In genomic region chr5:31288655-31289054, GRCm38 (mm10) we compare ENCODE assay signal across 24 mouse cellular contexts. TPM values are rescaled to one million over a fixed set of nuclear protein-coding genes. Genes with fewer than 3 reads are reported as not detected.
DNase-seq lines count a peak whose midpoint lies in the region; ATAC-seq and TF ChIP-seq lines count a peak whose summit lies in the region.
"Had no signal": no experiment of that assay in that cellular context is flagged by ENCODE, and none has a peak within 500 bp of the region (broad histone marks: within the 10 kb centered on the region; RNA-seq: fewer than 3 reads in every experiment).

No protein-coding gene starts in this region.

- peaks cover 53% of the 10 kb centered on the region for H3K36me3 ChIP-seq in embryonic facial prominence, embryonic 14.5 days (ENCODE audit: control insufficient read depth, insufficient read depth, low read length)
- peaks cover 46% of the 10 kb centered on the region for H3K36me3 ChIP-seq in embryonic facial prominence, embryonic 10.5 days (replicated peaks)
- H3K36me3 ChIP-seq in small intestine, adult 2 months (ENCODE audit: control insufficient read depth, insufficient read depth, low read length) = peaks cover 3% of the 10 kb centered on the region; the same call in 1 of the 2 replicates

- no peak overlapping the region for H3K27ac ChIP-seq in embryonic facial prominence, embryonic 14.5 days (replicated peaks; ENCODE audit: low read depth, low read length)
- no peak overlapping the region for H3K27ac ChIP-seq in embryonic facial prominence, embryonic 10.5 days (replicated peaks)
- no peak overlapping the region for H3K27ac ChIP-seq in layer of hippocampus, adult 2 months
- peak overlapping the region; percentile 51; the same call in 1 of the 2 replicates for H3K27ac ChIP-seq in small intestine, adult 2 months (ENCODE audit: insufficient read depth, low read depth, low read length)
- H3K27ac ChIP-seq: embryonic facial prominence, embryonic 15.5 days; heart, embryonic 10.5 days; hindbrain, embryonic 12.5 days had no signal

- 0 out of 2 replicates have a peak, but pooled peaks cover 9% of the 10 kb centered on the region for H3K4me1 ChIP-seq in embryonic facial prominence, embryonic 14.5 days (ENCODE audit: control insufficient read depth, insufficient read depth, low read length)
- peaks cover 18% of the 10 kb centered on the region for H3K4me1 ChIP-seq in embryonic facial prominence, embryonic 10.5 days
- H3K4me1 ChIP-seq in small intestine, adult 2 months (ENCODE audit: control insufficient read depth, insufficient read depth, insufficient read length, low read length) = peaks cover 2% of the 10 kb centered on the region; the same call in 1 of the 2 replicates

- H3K9me3 ChIP-seq in embryonic facial prominence, embryonic 14.5 days (ENCODE audit: control insufficient read depth, low read length) = no peaks in the 10 kb centered on the region
- no peaks in the 10 kb centered on the region for H3K9me3 ChIP-seq in embryonic facial prominence, embryonic 10.5 days
- H3K9me3 ChIP-seq: embryonic facial prominence, embryonic 15.5 days; heart, embryonic 10.5 days; hindbrain, embryonic 12.5 days had no signal

- H3K27me3 ChIP-seq in embryonic facial prominence, embryonic 14.5 days (replicated peaks; ENCODE audit: control insufficient read depth, insufficient read depth, low read length) = no peaks in the 10 kb centered on the region
- no peaks in the 10 kb centered on the region for H3K27me3 ChIP-seq in embryonic facial prominence, embryonic 10.5 days (replicated peaks; ENCODE audit: low read depth, poor library complexity, severe bottlenecking)
- no peaks in the 10 kb centered on the region for H3K27me3 ChIP-seq in small intestine, adult 2 months (ENCODE audit: control insufficient read depth, insufficient read depth, low read length)
- H3K27me3 ChIP-seq: embryonic facial prominence, embryonic 15.5 days; hindbrain, embryonic 12.5 days; Patski had no signal

- 81% methylated on average over 3 of the region's 3 CpGs for WGBS in embryonic facial prominence, embryonic 14.5 days
- 84% methylated on average over 3 of the region's 3 CpGs for WGBS in embryonic facial prominence, embryonic 10.5 days
- WGBS in small intestine, adult 2 months = 68% methylated on average over 3 of the region's 3 CpGs

- TF ChIP-seq POLR2A in small intestine, adult 2 months (IDR thresholded peaks at IDR 0.05; ENCODE audit: low read depth, low read length) = no peak

- TF ChIP-seq CTCF in layer of hippocampus, adult 2 months (conservative IDR thresholded peaks at IDR 0.05) = peak; percentile 54
- no peak for TF ChIP-seq CTCF in small intestine, adult 2 months (IDR thresholded peaks at IDR 0.05; ENCODE audit: extremely low read depth, insufficient read length, insufficient replicate concordance, low read depth, low read length)

- no peak overlapping the region for H3K9ac ChIP-seq in embryonic facial prominence, embryonic 14.5 days (ENCODE audit: low read depth, low read length)
- H3K9ac ChIP-seq: hindbrain, embryonic 12.5 days had no signal

- no peak overlapping the region for H3K4me2 ChIP-seq in embryonic facial prominence, embryonic 14.5 days (ENCODE audit: low read depth, low read length)
- H3K4me2 ChIP-seq: embryonic facial prominence, embryonic 15.5 days; hindbrain, embryonic 12.5 days; liver, embryonic 11.5 days had no signal

- peak; percentile 5 for DNase-seq in embryonic facial prominence, embryonic 14.5 days (ENCODE audit: low spot score)
- DNase-seq in embryonic facial prominence, embryonic 10.5 days (ENCODE audit: low spot score) = no peak
- no peak for DNase-seq in layer of hippocampus, adult 2 months (ENCODE audit: low spot score in 2 of 2)
- DNase-seq in layer of hippocampus, postnatal 14 days (ENCODE audit: low spot score in 2 of 2) = no peak
- DNase-seq in adipocyte (ENCODE audit: low spot score) = peak; percentile 21
- DNase-seq in frontal cortex, postnatal 10 days (ENCODE audit: low spot score in 2 of 2) = no peak
- no peak for DNase-seq in right cerebral cortex, postnatal 25 days
- DNase-seq: adrenal gland, postnatal 25 days; cerebellum, adult 9-11 months; kidney, postnatal 4 days; lung, adult 18-20 months; lung, postnatal 14 days; retina, postnatal 1 day; right cerebral cortex, postnatal 4 days; thymus, postnatal 36 days had no signal

- no peak overlapping the region for H3K4me3 ChIP-seq in embryonic facial prominence, embryonic 14.5 days (ENCODE audit: low read depth, low read length)
- H3K4me3 ChIP-seq in embryonic facial prominence, embryonic 10.5 days = no peak overlapping the region
- H3K4me3 ChIP-seq in layer of hippocampus, adult 2 months = no peak overlapping the region
- no peak overlapping the region for H3K4me3 ChIP-seq in small intestine, adult 2 months (ENCODE audit: low read depth, low read length)
- H3K4me3 ChIP-seq: embryonic facial prominence, embryonic 15.5 days; heart, embryonic 10.5 days; hindbrain, embryonic 12.5 days had no signal

- ATAC-seq in embryonic facial prominence, embryonic 14.5 days (ENCODE audit: low read depth) = no peak
- ATAC-seq: forebrain, embryonic 16.5 days; Patski had no signal

RNA-seq across cellular contexts. Expression of gene Ift172, which starts 2.3 kb away (rescaled TPM):
- polyA plus RNA-seq in embryonic facial prominence, embryonic 14.5 days (2014; fragmentation: Nextera tagmentation; extraction: Ambion mirVana) = 36.7 and 38.4 TPM in 2 replicates
- polyA plus RNA-seq in embryonic facial prominence, embryonic 10.5 days (2016; fragmentation: Nextera tagmentation; extraction: Ambion mirVana) = 37.3 and 39.2 TPM in 2 replicates
- 10 to 100 TPM; 80.9 to 96.8 TPM for total RNA-seq in layer of hippocampus, adult 2 months (2021)
- 10 to 100 TPM; 76.4 to 83.3 TPM for total RNA-seq in layer of hippocampus, postnatal 14 days (2021)
- polyA plus RNA-seq in small intestine, adult 2 months (2012; rRNA removed) = 18.1 and 20.9 TPM in 2 replicates

RNA-seq across cellular contexts. Expression of gene Fndc4, which starts 7.2 kb away (rescaled TPM):
- 74.4 and 80.6 TPM in 2 replicates for polyA plus RNA-seq in embryonic facial prominence, embryonic 14.5 days (2014; fragmentation: Nextera tagmentation; extraction: Ambion mirVana)
- 54.6 and 57.1 TPM in 2 replicates for polyA plus RNA-seq in embryonic facial prominence, embryonic 10.5 days (2016; fragmentation: Nextera tagmentation; extraction: Ambion mirVana)
- total RNA-seq in layer of hippocampus, adult 2 months (2021) = 100 to 1,000 TPM; 180 to 215 TPM
- total RNA-seq in layer of hippocampus, postnatal 14 days (2021) = 100 to 1,000 TPM; 160 to 164 TPM
- polyA plus RNA-seq in small intestine, adult 2 months (2012; rRNA removed) = 1.7 and 1.8 TPM in 2 replicates

RNA-seq across cellular contexts. Expression of gene Gckr, which starts 8.6 kb away (rescaled TPM):
- polyA plus RNA-seq in embryonic facial prominence, embryonic 14.5 days (2014; fragmentation: Nextera tagmentation; extraction: Ambion mirVana) = 0.17 and 0.31 TPM in 2 replicates
- polyA plus RNA-seq in embryonic facial prominence, embryonic 10.5 days (2016; fragmentation: Nextera tagmentation; extraction: Ambion mirVana) = 0.19 and 0.29 TPM in 2 replicates
- total RNA-seq in layer of hippocampus, adult 2 months (2021) = not detected
- under 1 TPM; 0.21 to 0.53 TPM for total RNA-seq in layer of hippocampus, postnatal 14 days (2021)
- polyA plus RNA-seq in small intestine, adult 2 months (2012; rRNA removed) = 0.05 TPM in 1 of 2 replicates, not detected in the other
- polyA plus RNA-seq: hindbrain, embryonic 12.5 days; neural tube, embryonic 11.5 days had no signal

RNA-seq across cellular contexts. Expression of gene Krtcap3, which starts 37.2 kb away (rescaled TPM):
- 14.8 and 15.2 TPM in 2 replicates for polyA plus RNA-seq in embryonic facial prominence, embryonic 14.5 days (2014; fragmentation: Nextera tagmentation; extraction: Ambion mirVana)
- 16.8 and 21.2 TPM in 2 replicates for polyA plus RNA-seq in embryonic facial prominence, embryonic 10.5 days (2016; fragmentation: Nextera tagmentation; extraction: Ambion mirVana)
- 1 to 10 TPM; 3.2 to 4.0 TPM for total RNA-seq in layer of hippocampus, adult 2 months (2021)
- 1 to 10 TPM; 1.3 to 1.9 TPM for total RNA-seq in layer of hippocampus, postnatal 14 days (2021)
- polyA plus RNA-seq in small intestine, adult 2 months (2012; rRNA removed) = 122 and 205 TPM in 2 replicates

RNA-seq across cellular contexts. Expression of gene Gm9970, which starts 47.6 kb away (rescaled TPM):
- polyA plus RNA-seq in embryonic facial prominence, embryonic 14.5 days (2014; fragmentation: Nextera tagmentation; extraction: Ambion mirVana) = 0.68 and 0.83 TPM in 2 replicates
- polyA plus RNA-seq in embryonic facial prominence, embryonic 10.5 days (2016; fragmentation: Nextera tagmentation; extraction: Ambion mirVana) = 0.40 TPM in 1 of 2 replicates, not detected in the other
- total RNA-seq in layer of hippocampus, adult 2 months (2021) = under 1 TPM in 1 of 2 experiments, not detected in 1; 0.74 TPM
- not detected for total RNA-seq in layer of hippocampus, postnatal 14 days (2021)
- polyA plus RNA-seq in small intestine, adult 2 months (2012; rRNA removed) = 0.82 TPM in 1 of 2 replicates, not detected in the other
- total RNA-seq: adrenal gland, postnatal 25 days; layer of hippocampus, postnatal 10 days had no signal
- polyA plus RNA-seq: heart, embryonic 10.5 days; liver, embryonic 11.5 days had no signal

Comparison
In these comparisons a context has a peak if more than half of its experiments do, and no peak if none do; other contexts are left out.
1. DNase-seq: peak in embryonic facial prominence, embryonic 14.5 days (single experiment) and adipocyte (single experiment); none in embryonic facial prominence, embryonic 10.5 days (single experiment), layer of hippocampus, adult 2 months (0 of 2), layer of hippocampus, postnatal 14 days (0 of 2), frontal cortex, postnatal 10 days (0 of 2) and right cerebral cortex, postnatal 25 days (single experiment).
2. RNA of gene Fndc4, which starts 7.2 kb away (polyA plus RNA-seq): 74.4 to 80.6 TPM in embryonic facial prominence, embryonic 14.5 days and 54.6 to 57.1 TPM in embryonic facial prominence, embryonic 10.5 days; 1.7 to 1.8 TPM in small intestine, adult 2 months; every median in the first group is over 10 times any median in the second.